In the genomic region with DNA sequence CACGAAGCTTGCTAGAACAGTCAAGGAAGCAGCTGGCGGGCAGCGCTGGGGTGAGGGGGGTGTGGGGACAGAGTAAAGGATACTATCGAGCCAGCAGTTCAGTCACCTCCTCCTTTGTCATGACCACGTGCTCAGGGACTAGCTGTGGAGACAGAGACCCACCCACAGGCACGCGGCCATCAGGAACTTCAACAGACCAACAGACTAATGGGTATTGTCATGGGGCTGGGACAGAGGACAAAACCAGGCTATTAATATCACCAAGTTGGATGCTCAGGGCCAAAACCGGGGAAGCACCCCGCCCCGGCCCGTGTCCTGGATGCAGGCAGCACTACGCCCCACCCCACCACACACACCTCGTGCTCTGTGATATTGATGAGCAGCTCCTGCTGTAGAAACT, we compare ENCODE assay signal across 19 mouse cellular contexts. TPM values are rescaled to one million over a fixed set of nuclear protein-coding genes. Genes with fewer than 3 reads are reported as not detected.
A peak's percentile ranks its signal among the peaks of the same experiment; 100 is the strongest.
DNase-seq lines count a peak whose midpoint lies in the region; ATAC-seq and TF ChIP-seq lines count a peak whose summit lies in the region.
"Had no signal": no experiment of that assay in that cellular context is flagged by ENCODE, and none has a peak within 500 bp of the region (broad histone marks: within the 10 kb centered on the region; RNA-seq: fewer than 3 reads in every experiment).

No protein-coding gene starts in this region.

- no peaks in the 10 kb centered on the region for H3K27me3 ChIP-seq in forebrain, embryonic 12.5 days
- no peaks in the 10 kb centered on the region for H3K27me3 ChIP-seq in forebrain, embryonic 16.5 days (replicated peaks; ENCODE audit: control insufficient read depth, insufficient read depth, low read length)
- H3K27me3 ChIP-seq in intestine, postnatal 0 days (replicated peaks; ENCODE audit: control insufficient read depth, insufficient read depth, low read length) = no peaks in the 10 kb centered on the region
- no peaks in the 10 kb centered on the region for H3K27me3 ChIP-seq in intestine, embryonic 16.5 days (replicated peaks; ENCODE audit: control insufficient read depth, insufficient read depth, low read length)
- H3K27me3 ChIP-seq in E14TG2a.4 (ENCODE audit: insufficient read depth, low read length) = no peaks in the 10 kb centered on the region
- H3K27me3 ChIP-seq: CH12.LX; heart, embryonic 15.5 days had no signal

- H3K4me1 ChIP-seq in forebrain, embryonic 12.5 days = peaks cover 13% of the 10 kb centered on the region
- H3K4me1 ChIP-seq in forebrain, embryonic 16.5 days (replicated peaks; ENCODE audit: control insufficient read depth, insufficient read depth, low read length) = peaks cover 17% of the 10 kb centered on the region
- H3K4me1 ChIP-seq in intestine, postnatal 0 days (replicated peaks; ENCODE audit: control insufficient read depth, insufficient read depth, low read length) = peaks cover 6% of the 10 kb centered on the region
- H3K4me1 ChIP-seq in intestine, embryonic 16.5 days (ENCODE audit: control insufficient read depth, insufficient read depth, low read length) = peaks cover 41% of the 10 kb centered on the region
- H3K4me1 ChIP-seq in E14TG2a.4 (replicated peaks; ENCODE audit: low read depth, low read length) = peaks cover 85% of the 10 kb centered on the region

- peaks cover 41% of the 10 kb centered on the region for H3K36me3 ChIP-seq in forebrain, embryonic 12.5 days (replicated peaks)
- peaks cover 16% of the 10 kb centered on the region for H3K36me3 ChIP-seq in forebrain, embryonic 16.5 days (ENCODE audit: control insufficient read depth, insufficient read depth)
- H3K36me3 ChIP-seq in intestine, postnatal 0 days (ENCODE audit: control insufficient read depth, insufficient read depth) = peaks cover 32% of the 10 kb centered on the region
- H3K36me3 ChIP-seq in intestine, embryonic 16.5 days (ENCODE audit: control insufficient read depth, insufficient read depth, low read length) = peaks cover 12% of the 10 kb centered on the region
- peaks cover 51% of the 10 kb centered on the region for H3K36me3 ChIP-seq in E14TG2a.4 (ENCODE audit: insufficient read depth, low read length)

- no peaks in the 10 kb centered on the region for H3K9me3 ChIP-seq in forebrain, embryonic 12.5 days
- no peaks in the 10 kb centered on the region for H3K9me3 ChIP-seq in forebrain, embryonic 16.5 days (ENCODE audit: control insufficient read depth, low read length)
- no peaks in the 10 kb centered on the region for H3K9me3 ChIP-seq in intestine, postnatal 0 days (ENCODE audit: control insufficient read depth)
- H3K9me3 ChIP-seq in intestine, embryonic 16.5 days (ENCODE audit: control insufficient read depth, low read length) = no peaks in the 10 kb centered on the region
- no peaks in the 10 kb centered on the region for H3K9me3 ChIP-seq in E14TG2a.4 (ENCODE audit: low read length)
- H3K9me3 ChIP-seq: heart, embryonic 15.5 days had no signal

- peak; percentile 62 to 73 for DNase-seq in heart, postnatal 10 days
- DNase-seq in right cerebral cortex, adult 2 months (ENCODE audit: low spot score in 2 of 2) = no peak
- no peak for DNase-seq in left cerebral cortex, postnatal 14 days (ENCODE audit: low spot score in 2 of 2)
- DNase-seq: adrenal gland, postnatal 10 days; cerebellum, adult 18-20 months; gastrocnemius, postnatal 10 days; kidney, postnatal 14 days; layer of hippocampus, adult 9-11 months; lung, embryonic 14.5 days; thymus, adult 2 months had no signal

- intact Hi-C loops in heart, postnatal 10 days (cut with DNase I) = no loop called here
- intact Hi-C loops in left cerebral cortex, postnatal 14 days (cut with DNase I) = no loop called here

- TF ChIP-seq CTCF in intestine, postnatal 0 days (IDR thresholded peaks at IDR 0.05; ENCODE audit: low read depth) = no peak
- TF ChIP-seq CTCF in E14TG2a.4 (conservative IDR thresholded peaks at IDR 0.05; ENCODE audit: low read length) = no peak

- no peak overlapping the region for H3K9ac ChIP-seq in forebrain, embryonic 12.5 days
- no peak overlapping the region for H3K9ac ChIP-seq in forebrain, embryonic 16.5 days (replicated peaks; ENCODE audit: low read depth, low read length)
- no peak overlapping the region for H3K9ac ChIP-seq in intestine, postnatal 0 days (ENCODE audit: low read depth, low read length)
- no peak overlapping the region for H3K9ac ChIP-seq in intestine, embryonic 16.5 days (ENCODE audit: low read depth, low read length)
- H3K9ac ChIP-seq: heart, embryonic 15.5 days; lung, embryonic 14.5 days had no signal

- no peak overlapping the region for H3K4me3 ChIP-seq in forebrain, embryonic 12.5 days (replicated peaks)
- no peak overlapping the region for H3K4me3 ChIP-seq in forebrain, embryonic 16.5 days (replicated peaks; ENCODE audit: low read length)
- H3K4me3 ChIP-seq in intestine, postnatal 0 days (ENCODE audit: low read depth, low read length) = no peak overlapping the region
- H3K4me3 ChIP-seq in intestine, embryonic 16.5 days (ENCODE audit: low read length) = no peak overlapping the region
- peak overlapping the region; percentile 99 for H3K4me3 ChIP-seq in E14TG2a.4 (replicated peaks; ENCODE audit: low read length)
- H3K4me3 ChIP-seq: erythroblast, embryonic 14.5 days; heart, embryonic 15.5 days had no signal

- H3K4me2 ChIP-seq in forebrain, embryonic 12.5 days = no peak overlapping the region
- H3K4me2 ChIP-seq in forebrain, embryonic 16.5 days (ENCODE audit: low read length) = no peak overlapping the region
- H3K4me2 ChIP-seq in intestine, postnatal 0 days (replicated peaks; ENCODE audit: low read depth) = no peak overlapping the region
- no peak overlapping the region for H3K4me2 ChIP-seq in intestine, embryonic 16.5 days (ENCODE audit: low read depth, low read length)
- H3K4me2 ChIP-seq: heart, embryonic 15.5 days; lung, embryonic 14.5 days had no signal

- 0 out of 2 replicates have a peak overlapping the region, but pooled peaks have one; percentile 42 for H3K27ac ChIP-seq in forebrain, embryonic 12.5 days
- H3K27ac ChIP-seq in forebrain, embryonic 16.5 days (ENCODE audit: low read length) = no peak overlapping the region
- 0 out of 2 replicates have a peak overlapping the region, but pooled peaks have one; percentile 35 for H3K27ac ChIP-seq in intestine, postnatal 0 days (ENCODE audit: low read depth, low read length)
- H3K27ac ChIP-seq in intestine, embryonic 16.5 days (ENCODE audit: low read length) = no peak overlapping the region

- no peak for ATAC-seq in forebrain, embryonic 12.5 days (ENCODE audit: low FRiP score)
- ATAC-seq in forebrain, embryonic 16.5 days = no peak
- no peak for ATAC-seq in intestine, postnatal 0 days
- no peak for ATAC-seq in intestine, embryonic 16.5 days
- ATAC-seq: inflammation-experienced regulatory T-cells, adult 6 months had no signal

- 89% methylated on average over 13 of the region's 13 CpGs for WGBS in forebrain, embryonic 12.5 days
- 93% methylated on average over 13 of the region's 13 CpGs for WGBS in forebrain, embryonic 16.5 days
- 87% methylated on average over 13 of the region's 13 CpGs for WGBS in intestine, postnatal 0 days
- 93% methylated on average over 13 of the region's 13 CpGs for WGBS in intestine, embryonic 16.5 days

RNA-seq across cellular contexts. Expression of a gene that starts 2.8 kb away (rescaled TPM):
- polyA plus RNA-seq in forebrain, embryonic 12.5 days (2016; fragmentation: Nextera tagmentation; extraction: Ambion mirVana) = 183 and 184 TPM in 2 replicates
- polyA plus RNA-seq in forebrain, embryonic 16.5 days (2015; fragmentation: Nextera tagmentation; extraction: Ambion mirVana) = 173 and 178 TPM in 2 replicates
- 90.0 and 98.5 TPM in 2 replicates for polyA plus RNA-seq in intestine, postnatal 0 days (2015; fragmentation: Nextera tagmentation; extraction: Ambion mirVana)
- 190 and 212 TPM in 2 replicates for polyA plus RNA-seq in intestine, embryonic 16.5 days (2015; fragmentation: Nextera tagmentation; extraction: Ambion mirVana)
- 10 to 100 TPM; 79.0 to 79.1 TPM for total RNA-seq in heart, postnatal 10 days (2021)
- total RNA-seq in left cerebral cortex, postnatal 14 days (2021) = 10 to 100 TPM; 66.9 to 68.9 TPM

RNA-seq across cellular contexts. Expression of a gene that starts 10.1 kb away (rescaled TPM):
- polyA plus RNA-seq in forebrain, embryonic 12.5 days (2016; fragmentation: Nextera tagmentation; extraction: Ambion mirVana) = 434 and 458 TPM in 2 replicates
- polyA plus RNA-seq in forebrain, embryonic 16.5 days (2015; fragmentation: Nextera tagmentation; extraction: Ambion mirVana) = 443 and 475 TPM in 2 replicates
- 1,519 and 1,523 TPM in 2 replicates for polyA plus RNA-seq in intestine, postnatal 0 days (2015; fragmentation: Nextera tagmentation; extraction: Ambion mirVana)
- 942 and 972 TPM in 2 replicates for polyA plus RNA-seq in intestine, embryonic 16.5 days (2015; fragmentation: Nextera tagmentation; extraction: Ambion mirVana)
- total RNA-seq in heart, postnatal 10 days (2021) = 100 to 1,000 TPM; 551 to 562 TPM
- 100 to 1,000 TPM; 462 to 482 TPM for total RNA-seq in left cerebral cortex, postnatal 14 days (2021)

RNA-seq across cellular contexts. Expression of a gene that starts 20.4 kb away (rescaled TPM):
- 3.4 and 3.6 TPM in 2 replicates for polyA plus RNA-seq in forebrain, embryonic 12.5 days (2016; fragmentation: Nextera tagmentation; extraction: Ambion mirVana)
- polyA plus RNA-seq in forebrain, embryonic 16.5 days (2015; fragmentation: Nextera tagmentation; extraction: Ambion mirVana) = 1.2 and 1.8 TPM in 2 replicates
- 1.2 and 1.3 TPM in 2 replicates for polyA plus RNA-seq in intestine, postnatal 0 days (2015; fragmentation: Nextera tagmentation; extraction: Ambion mirVana)
- 6.0 and 7.3 TPM in 2 replicates for polyA plus RNA-seq in intestine, embryonic 16.5 days (2015; fragmentation: Nextera tagmentation; extraction: Ambion mirVana)
- total RNA-seq in heart, postnatal 10 days (2021) = 1 to 10 TPM; 5.0 to 6.1 TPM
- total RNA-seq in left cerebral cortex, postnatal 14 days (2021) = 1 to 10 TPM; 3.3 to 4.0 TPM

RNA-seq across cellular contexts. Expression of a gene that starts 40.5 kb away (rescaled TPM):
- 5.8 and 5.9 TPM in 2 replicates for polyA plus RNA-seq in forebrain, embryonic 12.5 days (2016; fragmentation: Nextera tagmentation; extraction: Ambion mirVana)
- polyA plus RNA-seq in forebrain, embryonic 16.5 days (2015; fragmentation: Nextera tagmentation; extraction: Ambion mirVana) = 3.9 and 4.7 TPM in 2 replicates
- polyA plus RNA-seq in intestine, postnatal 0 days (2015; fragmentation: Nextera tagmentation; extraction: Ambion mirVana) = 2.2 and 2.5 TPM in 2 replicates
- 3.3 and 3.4 TPM in 2 replicates for polyA plus RNA-seq in intestine, embryonic 16.5 days (2015; fragmentation: Nextera tagmentation; extraction: Ambion mirVana)
- 1 to 10 TPM; 7.8 to 8.2 TPM for total RNA-seq in heart, postnatal 10 days (2021)
- 10 to 100 TPM; 10.9 TPM for total RNA-seq in left cerebral cortex, postnatal 14 days (2021)

RNA-seq across cellular contexts. Expression of a gene that starts 48.4 kb away (rescaled TPM):
- 85.5 and 115 TPM in 2 replicates for polyA plus RNA-seq in forebrain, embryonic 12.5 days (2016; fragmentation: Nextera tagmentation; extraction: Ambion mirVana)
- 30.5 and 31.3 TPM in 2 replicates for polyA plus RNA-seq in forebrain, embryonic 16.5 days (2015; fragmentation: Nextera tagmentation; extraction: Ambion mirVana)
- 109 and 117 TPM in 2 replicates for polyA plus RNA-seq in intestine, postnatal 0 days (2015; fragmentation: Nextera tagmentation; extraction: Ambion mirVana)
- polyA plus RNA-seq in intestine, embryonic 16.5 days (2015; fragmentation: Nextera tagmentation; extraction: Ambion mirVana) = 226 and 245 TPM in 2 replicates
- 10 to 100 TPM; 60.3 to 65.6 TPM for total RNA-seq in heart, postnatal 10 days (2021)
- total RNA-seq in left cerebral cortex, postnatal 14 days (2021) = 10 to 100 TPM in 1 of 2 experiments, 1 to 10 TPM in 1; 9.5 to 11.9 TPM

Comparison
In these comparisons a context has a peak if more than half of its experiments do, and no peak if none do; other contexts are left out.
1. H3K27ac ChIP-seq: peak in forebrain, embryonic 12.5 days (single experiment) and intestine, postnatal 0 days (single experiment); none in forebrain, embryonic 16.5 days (single experiment) and intestine, embryonic 16.5 days (single experiment).
2. DNase-seq: peak in heart, postnatal 10 days (2 of 2); none in right cerebral cortex, adult 2 months (0 of 2) and left cerebral cortex, postnatal 14 days (0 of 2).